Comparison of ENCODE assay signal across 9 mouse cellular contexts in genomic region chr11:49793619-49794341, GRCm38 (mm10). TPM values are rescaled to one million over a fixed set of nuclear protein-coding genes. Genes with fewer than 3 reads are reported as not detected.
A peak's percentile ranks its signal among the peaks of the same experiment; 100 is the strongest.
DNase-seq lines count a peak whose midpoint lies in the region; ATAC-seq lines count a peak whose summit lies in the region.
"Had no signal": no experiment of that assay in that cellular context is flagged by ENCODE, and none has a peak within 500 bp of the region (broad histone marks: within the 10 kb centered on the region; RNA-seq: fewer than 3 reads in every experiment).

TSS of gene Gfpt2 (plus strand) at chr11:49794178.

- peaks cover 10% of the 10 kb centered on the region for H3K27me3 ChIP-seq in forebrain, embryonic 12.5 days
- H3K27me3 ChIP-seq in heart, embryonic 15.5 days: peaks cover 3% of the 10 kb centered on the region
- H3K27me3 ChIP-seq in liver, embryonic 11.5 days (replicated peaks; ENCODE audit: control insufficient read depth, insufficient read depth, low read length): peaks cover 23% of the 10 kb centered on the region

- WGBS in forebrain, embryonic 12.5 days: 1% methylated on average over 25 of the region's 25 CpGs
- 1% methylated on average over 25 of the region's 25 CpGs for WGBS in heart, embryonic 15.5 days
- WGBS in liver, embryonic 11.5 days: under 1% methylated on average over 25 of the region's 25 CpGs

- H3K4me2 ChIP-seq in forebrain, embryonic 12.5 days: peak within 1 kb of the TSS; percentile 97
- H3K4me2 ChIP-seq in heart, embryonic 15.5 days: peak within 1 kb of the TSS; percentile 98
- peak within 1 kb of the TSS; percentile 97 for H3K4me2 ChIP-seq in liver, embryonic 11.5 days

- H3K27ac ChIP-seq in forebrain, embryonic 12.5 days: no peak within 1 kb of the TSS
- 0 out of 2 replicates have a peak within 1 kb of the TSS, but pooled peaks have one; percentile 19 for H3K27ac ChIP-seq in heart, embryonic 15.5 days
- no peak within 1 kb of the TSS for H3K27ac ChIP-seq in liver, embryonic 11.5 days (ENCODE audit: low read depth, low read length)

- peaks cover 10% of the 10 kb centered on the region for H3K4me1 ChIP-seq in forebrain, embryonic 12.5 days
- H3K4me1 ChIP-seq in heart, embryonic 15.5 days (replicated peaks): peaks cover 14% of the 10 kb centered on the region
- H3K4me1 ChIP-seq in liver, embryonic 11.5 days (replicated peaks; ENCODE audit: control insufficient read depth, insufficient read depth, low read length): peaks cover 15% of the 10 kb centered on the region

- peak within 1 kb of the TSS; percentile 54 for H3K4me3 ChIP-seq in forebrain, embryonic 12.5 days (replicated peaks)
- H3K4me3 ChIP-seq in heart, embryonic 15.5 days: peak within 1 kb of the TSS; percentile 60
- peak within 1 kb of the TSS; percentile 53 for H3K4me3 ChIP-seq in liver, embryonic 11.5 days (ENCODE audit: low read depth, low read length)

- no peaks in the 10 kb centered on the region for H3K36me3 ChIP-seq in forebrain, embryonic 12.5 days (replicated peaks)
- no peaks in the 10 kb centered on the region for H3K36me3 ChIP-seq in heart, embryonic 15.5 days
- no peaks in the 10 kb centered on the region for H3K36me3 ChIP-seq in liver, embryonic 11.5 days (ENCODE audit: control insufficient read depth, insufficient read depth, low read length)

- H3K9me3 ChIP-seq in forebrain, embryonic 12.5 days: peaks cover 4% of the 10 kb centered on the region; the same call in 1 of the 2 replicates
- no peaks in the 10 kb centered on the region for H3K9me3 ChIP-seq in heart, embryonic 15.5 days (replicated peaks)
- no peaks in the 10 kb centered on the region for H3K9me3 ChIP-seq in liver, embryonic 11.5 days (ENCODE audit: control insufficient read depth, low read length)

- H3K9ac ChIP-seq in forebrain, embryonic 12.5 days: peak within 1 kb of the TSS; percentile 65
- peak within 1 kb of the TSS; percentile 56 for H3K9ac ChIP-seq in heart, embryonic 15.5 days
- H3K9ac ChIP-seq in liver, embryonic 11.5 days (ENCODE audit: low read depth, low read length): peak within 1 kb of the TSS; percentile 46

- DNase-seq in c-Kit-positive CD71-positive TER-119-positive erythroid progenitor cells, embryonic 14.5 days (ENCODE audit: low spot score): peak; percentile 41
- DNase-seq in kidney, postnatal 10 days: peak; percentile 82
- peak; percentile 86 for DNase-seq in liver, embryonic 11.5 days (ENCODE audit: low spot score)
- DNase-seq in neural tube, embryonic 10.5 days (ENCODE audit: extremely low spot score, low spot score): peak; percentile 88
- peak; percentile 35 to 44 for DNase-seq in thymus, adult 18-20 months

- peak; percentile 61 for ATAC-seq in CD4-positive, CD25-positive, alpha-beta regulatory T cell, adult 4 months
- ATAC-seq in forebrain, embryonic 12.5 days (ENCODE audit: low FRiP score): peak; percentile 98
- ATAC-seq in heart, embryonic 15.5 days (replicated peaks; ENCODE audit: insufficient number of reproducible peaks, insufficient read depth, low FRiP score, low read depth): peak; percentile 87
- ATAC-seq in liver, embryonic 11.5 days (replicated peaks; ENCODE audit: low FRiP score): peak; percentile 91
- ATAC-seq: Patski had no signal

RNA-seq across cellular contexts. Expression of gene Gfpt2, which starts in this region (rescaled TPM):
- 1 to 10 TPM; 1.9 to 3.2 TPM for polyA plus RNA-seq in CD4-positive, CD25-positive, alpha-beta regulatory T cell, adult 4 months (2017; shearing (Covaris generic))
- polyA plus RNA-seq in forebrain, embryonic 12.5 days (2016; fragmentation: Nextera tagmentation; extraction: Ambion mirVana): 9.5 and 10.5 TPM in 2 replicates
- 10.3 and 11.7 TPM in 2 replicates for polyA plus RNA-seq in heart, embryonic 15.5 days (2015; fragmentation: Nextera tagmentation; extraction: Ambion mirVana)
- polyA plus RNA-seq in liver, embryonic 11.5 days (2014; fragmentation: Nextera tagmentation; extraction: Ambion mirVana): 6.2 and 6.5 TPM in 2 replicates
